Mouse (Mus musculus): ENCODE measurements around the gene Tcl1b3.
"Not testable (repeated sequence)": the region's sequence is repeated elsewhere in the genome, so short reads cannot be mapped to it uniquely, and the experiment has no call there.

Tcl1b3 gene

DNA sequence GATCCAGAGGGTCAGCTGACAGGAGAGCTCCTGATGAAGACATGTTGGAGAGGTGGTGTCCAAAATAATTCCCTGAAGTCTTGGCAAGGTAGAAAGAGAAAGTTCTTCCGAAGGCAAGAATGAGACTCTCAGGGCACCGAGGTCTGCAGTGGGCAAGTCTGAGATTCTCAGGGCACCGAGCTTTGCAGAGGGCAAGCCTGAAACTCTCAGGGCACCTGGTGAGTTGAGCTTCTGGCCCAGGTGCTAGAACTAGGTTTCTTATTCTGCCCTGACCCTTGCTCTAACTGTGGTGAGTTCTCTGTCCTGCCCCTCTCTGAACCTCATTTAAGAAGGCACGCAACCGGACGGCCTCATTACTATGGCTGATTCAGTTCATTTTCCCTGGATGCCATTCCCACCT is at the start of gene Tcl1b3:
Tcl1b3 (plus strand) TSS at position 301 of the 400 bp plus-strand sequence.
- DNase-seq (ENCODE audit: low spot score) = not testable (repeated sequence)

GRCm38 (mm10) chr12:105143096-105143495 is 47.7 kb upstream of the Tcl1b3 start:
- no peak for DNase-seq (ENCODE audit: low spot score)

DNA sequence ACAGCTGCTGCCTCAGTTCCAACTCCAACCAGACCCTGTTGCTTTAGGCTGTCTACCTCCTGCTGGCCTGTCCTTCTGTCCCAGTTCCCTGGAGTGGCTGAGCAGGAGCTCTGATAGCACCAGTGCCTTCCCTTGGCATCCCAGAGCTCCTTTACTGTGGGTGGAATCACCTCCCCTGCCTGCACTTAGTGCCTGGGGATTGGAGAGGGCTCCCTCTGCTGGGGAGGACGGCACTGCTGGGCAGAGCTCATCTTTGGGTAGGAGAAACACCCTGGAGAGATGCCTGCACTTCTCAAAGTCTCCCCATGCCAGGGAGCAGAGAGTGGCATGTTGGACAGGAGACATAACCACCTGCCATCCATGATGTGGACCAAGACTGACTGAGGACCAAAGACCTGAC is 45.9 kb upstream of the Tcl1b3 start:
- DNase-seq (ENCODE audit: low spot score) = not testable (repeated sequence)

DNA sequence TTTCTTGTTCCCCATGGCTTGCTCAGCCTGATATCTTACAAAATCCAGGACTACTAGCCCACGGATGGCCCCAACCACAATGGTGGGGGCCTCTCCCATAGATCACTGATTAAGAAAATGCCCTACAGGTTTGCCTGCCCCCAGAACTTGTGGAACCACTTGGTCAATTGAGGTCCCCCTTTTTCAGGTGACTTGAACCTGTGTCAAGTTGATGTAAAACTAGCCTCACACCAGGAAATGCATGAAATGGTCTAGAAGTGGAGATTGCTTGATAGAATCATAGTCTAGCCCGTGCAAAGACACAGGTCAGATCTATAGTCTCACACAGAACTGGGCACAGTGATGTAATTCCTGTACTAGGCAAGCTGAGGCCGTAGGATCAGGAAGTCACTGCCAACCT is 45.1 kb upstream of the Tcl1b3 start, which contains the start of gene Tcl1b2:
Tcl1b2 (plus strand) TSS at position 301 of the 400 bp plus-strand sequence.
- DNase-seq (ENCODE audit: low spot score) = no peak

DNA sequence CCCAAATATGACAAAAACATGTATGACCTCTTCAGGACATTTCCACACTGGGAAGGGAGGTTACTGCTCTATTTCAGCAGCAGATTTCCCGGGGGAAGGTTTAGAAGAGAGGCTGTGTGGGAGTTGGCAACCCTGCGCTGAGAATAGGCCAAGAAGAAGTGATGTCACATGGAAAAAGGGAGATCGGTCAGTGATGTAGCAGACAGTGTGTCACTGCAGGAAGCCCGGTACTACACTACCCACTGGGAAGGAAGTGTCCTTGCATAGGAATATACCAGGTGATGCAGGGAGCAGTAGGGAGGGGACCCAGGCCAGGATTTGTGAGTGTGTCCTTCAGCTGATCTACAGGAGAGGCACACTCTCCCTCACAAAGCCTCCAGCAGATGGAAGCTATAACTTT is 35.6 kb upstream of the Tcl1b3 start:
- not testable (repeated sequence) for DNase-seq (ENCODE audit: low spot score)

DNA sequence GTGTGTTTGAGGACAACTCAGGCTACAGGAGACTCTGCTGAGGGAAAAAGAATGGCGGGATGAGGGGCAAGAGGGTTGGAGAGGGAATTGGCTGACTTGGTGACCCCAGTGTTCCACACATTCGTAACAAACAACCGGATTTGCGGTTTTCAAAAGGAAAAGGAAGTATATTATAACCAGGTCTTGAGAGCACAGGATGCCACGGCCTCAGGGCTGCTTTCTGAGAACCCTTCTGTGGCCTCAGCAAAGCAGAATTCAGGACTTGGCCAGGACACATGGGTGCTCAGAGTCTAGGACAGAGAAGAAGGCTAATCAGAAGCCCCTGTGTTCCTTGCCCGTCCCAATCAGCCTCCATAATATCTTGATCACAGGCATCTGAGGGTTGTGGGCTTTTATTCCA is 32.0 kb upstream of the Tcl1b3 start:
- no peak for DNase-seq (ENCODE audit: low spot score)

DNA sequence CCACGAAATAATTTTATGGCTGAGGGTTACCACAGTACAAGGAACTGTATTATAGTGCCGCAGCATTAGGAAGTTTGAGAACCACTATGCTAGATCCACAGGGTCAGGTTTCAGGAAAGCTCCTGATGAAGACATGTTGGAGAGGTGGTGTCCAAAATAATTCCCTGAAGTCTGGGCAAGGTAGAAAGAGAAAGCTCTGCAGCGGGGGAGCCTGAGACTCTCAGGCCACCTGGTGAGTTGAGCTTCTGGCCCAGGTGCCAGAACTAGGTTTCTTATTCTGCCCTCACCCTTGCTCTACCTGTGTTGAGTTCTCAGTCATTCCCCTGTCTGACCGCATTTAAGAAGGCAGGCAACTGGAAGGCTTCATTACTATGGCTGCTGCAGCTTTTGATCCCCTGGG is 31.5 kb upstream of the Tcl1b3 start, which contains the start of gene Tcl1b1:
Tcl1b1 (plus strand) TSS at position 301 of the 400 bp plus-strand sequence.
- no peak for DNase-seq (ENCODE audit: low spot score)

DNA sequence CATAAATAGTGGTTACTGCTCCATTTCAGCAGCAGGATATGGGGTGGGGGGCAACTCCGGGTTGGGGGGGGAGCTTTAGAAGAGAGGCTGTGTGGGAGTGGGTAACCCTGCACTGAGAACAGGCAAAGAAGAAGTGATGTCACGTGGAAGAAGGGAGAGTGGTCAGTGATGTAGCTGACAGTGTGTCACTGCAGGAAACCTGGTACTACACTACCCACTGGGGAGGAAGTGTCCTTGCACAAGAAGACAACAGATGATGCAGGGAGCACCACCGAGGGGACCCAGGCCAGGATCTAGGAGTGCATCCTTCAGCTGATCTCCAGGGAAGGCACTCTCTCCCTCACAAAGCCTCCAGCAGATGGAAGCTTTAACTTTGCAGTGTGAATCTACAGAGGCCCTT is 24.1 kb upstream of the Tcl1b3 start:
- no peak for DNase-seq (ENCODE audit: low spot score)

DNA sequence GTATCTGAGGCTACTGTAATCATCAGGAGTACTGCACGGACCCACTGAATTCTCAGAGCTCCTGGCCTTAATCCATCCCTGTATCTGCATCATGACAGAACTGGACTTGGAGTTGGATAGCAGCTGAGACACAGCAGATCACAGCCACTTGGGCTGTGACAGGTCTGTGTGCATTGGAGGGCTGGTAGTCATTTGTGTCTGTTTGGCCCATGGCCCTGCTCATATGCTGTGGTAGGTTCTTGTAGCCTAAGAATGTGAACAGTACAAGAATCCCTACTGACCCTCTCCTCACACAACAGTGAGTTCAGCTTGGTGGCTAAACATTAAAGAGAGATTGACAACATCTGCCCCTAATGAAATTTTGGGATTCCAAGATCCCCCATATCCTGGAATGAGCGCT is 17.5 kb upstream of the Tcl1b3 start:
- DNase-seq (ENCODE audit: low spot score) = no peak

GRCm38 (mm10) chr12:105174318-105174717 is 16.5 kb upstream of the Tcl1b3 start:
- peak; percentile 56 for DNase-seq (ENCODE audit: low spot score)

GRCm38 (mm10) chr12:105176044-105176443 is 14.8 kb upstream of the Tcl1b3 start, which contains the start of gene Tcl1b5:
Gene Tcl1b5, plus strand, starts transcription at chr12:105176344.
- not testable (repeated sequence) for DNase-seq (ENCODE audit: low spot score)

DNA sequence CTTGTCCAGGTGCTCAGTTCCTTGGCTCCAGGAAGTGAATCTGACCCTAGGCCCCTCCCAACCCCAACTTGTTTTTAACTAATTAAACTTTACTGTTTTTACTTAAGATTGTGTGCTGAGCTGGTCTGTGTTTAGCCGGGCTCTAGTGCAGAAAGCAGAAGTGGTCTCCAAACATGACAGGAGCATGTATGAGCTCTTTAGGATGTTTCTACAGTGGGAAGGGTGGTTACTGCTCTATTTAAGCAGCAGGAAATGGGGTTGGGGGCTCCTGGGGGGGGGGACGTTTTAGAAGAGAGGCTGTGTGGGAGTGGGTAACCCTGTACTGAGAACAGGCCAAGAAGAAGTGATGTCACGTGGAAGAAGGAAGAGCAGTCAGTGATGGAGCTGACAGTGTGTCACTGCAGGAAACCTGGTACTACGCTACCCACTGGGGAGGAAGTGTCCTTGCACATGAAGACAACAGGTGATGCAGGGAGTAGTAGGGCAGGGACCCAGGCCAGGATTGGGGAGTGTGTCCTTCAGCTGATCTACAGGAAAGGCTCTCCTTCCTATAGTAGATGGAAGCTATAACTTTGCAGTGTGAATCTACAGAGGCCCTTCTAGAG is 9.7 kb upstream of the Tcl1b3 start:
- DNase-seq (ENCODE audit: low spot score) = not testable (repeated sequence)

DNA sequence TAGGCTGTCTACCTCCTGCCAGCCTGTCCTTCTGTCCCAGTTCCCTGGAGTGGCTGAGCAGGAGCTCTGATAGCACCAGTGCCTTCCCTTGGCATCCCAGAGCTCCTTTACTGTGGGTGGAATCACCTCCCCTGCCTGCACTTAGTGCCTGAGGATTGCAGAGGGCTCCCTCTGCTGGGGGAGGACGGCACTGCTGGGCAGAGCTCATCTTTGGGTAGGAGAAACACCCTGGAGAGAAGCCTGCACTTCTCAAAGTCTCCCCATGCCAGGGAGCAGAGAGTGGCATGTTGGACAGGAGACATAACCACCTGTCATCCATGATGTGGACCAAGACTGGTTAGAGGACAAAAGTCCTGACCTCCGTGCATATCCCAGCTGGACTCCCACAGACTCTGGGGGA is 1.9 kb upstream of the Tcl1b3 start:
- DNase-seq (ENCODE audit: low spot score) = not testable (repeated sequence)

GRCm38 (mm10) chr12:105199684-105200497 is 9.0 kb downstream of the Tcl1b3 start:
- DNase-seq (ENCODE audit: low spot score) = not testable (repeated sequence)

GRCm38 (mm10) chr12:105201657-105202056 is 10.8 kb downstream of the Tcl1b3 start, which contains the start of gene Tcl1b4:
Gene Tcl1b4, plus strand, starts transcription at chr12:105201957.
- not testable (repeated sequence) for DNase-seq (ENCODE audit: low spot score)

GRCm38 (mm10) chr12:105207071-105207470 is 16.2 kb downstream of the Tcl1b3 start:
- DNase-seq (ENCODE audit: low spot score) = no peak

DNA sequence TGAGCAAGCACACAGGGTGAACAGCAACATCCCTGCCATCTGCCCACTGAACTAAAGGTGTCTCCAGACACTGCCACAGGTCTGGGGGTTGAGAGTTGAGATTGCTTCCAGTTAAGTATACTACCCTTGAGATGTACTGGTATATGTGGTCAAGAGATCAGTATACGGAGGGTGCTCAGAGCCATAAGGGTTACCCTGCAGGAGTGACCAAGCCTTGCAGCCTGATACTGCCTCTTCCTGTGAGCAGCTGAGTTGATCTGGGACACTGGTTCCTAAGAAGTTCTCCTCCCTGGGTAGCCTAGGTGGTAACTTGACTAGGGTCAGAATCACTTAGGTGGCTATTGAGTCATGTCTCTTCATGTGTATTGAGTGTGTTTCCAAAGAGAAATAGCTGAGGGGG is 17.6 kb downstream of the Tcl1b3 start:
- no peak for DNase-seq (ENCODE audit: low spot score)

GRCm38 (mm10) chr12:105209231-105209630 is 18.4 kb downstream of the Tcl1b3 start:
- DNase-seq (ENCODE audit: low spot score) = no peak

DNA sequence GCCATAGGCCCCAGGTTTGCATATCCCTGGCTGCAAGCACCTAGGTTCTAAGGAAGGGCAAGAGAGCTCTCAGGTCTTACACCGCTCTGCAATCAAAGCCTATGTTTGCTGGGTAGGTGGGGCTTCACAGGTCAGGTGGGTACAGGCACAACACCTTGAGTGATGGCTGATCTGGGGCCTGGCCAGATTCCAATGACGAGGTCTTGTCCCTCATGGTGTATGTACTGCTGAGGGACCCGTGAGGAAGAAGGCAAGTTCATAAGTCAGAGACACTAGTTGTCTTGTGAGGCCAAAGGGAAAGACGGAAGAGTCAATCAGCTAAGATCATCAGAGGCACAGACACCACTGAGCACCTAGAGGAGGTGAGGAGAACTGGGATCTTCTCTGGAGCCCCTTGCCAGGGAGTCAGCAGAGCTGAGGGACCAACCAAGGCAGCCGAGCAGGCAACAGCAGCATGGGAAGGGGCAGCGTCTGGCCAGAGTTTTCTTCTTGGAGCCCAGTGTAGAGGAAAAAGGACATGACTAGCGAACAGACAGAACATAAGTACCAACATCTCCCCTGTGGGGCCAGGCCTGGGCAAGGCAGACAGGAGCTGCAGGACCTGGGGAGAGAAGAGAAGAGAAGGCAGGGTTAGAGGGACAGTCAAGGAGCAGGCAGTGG is 26.4 kb downstream of the Tcl1b3 start:
- no peak for DNase-seq (ENCODE audit: low spot score)

DNA sequence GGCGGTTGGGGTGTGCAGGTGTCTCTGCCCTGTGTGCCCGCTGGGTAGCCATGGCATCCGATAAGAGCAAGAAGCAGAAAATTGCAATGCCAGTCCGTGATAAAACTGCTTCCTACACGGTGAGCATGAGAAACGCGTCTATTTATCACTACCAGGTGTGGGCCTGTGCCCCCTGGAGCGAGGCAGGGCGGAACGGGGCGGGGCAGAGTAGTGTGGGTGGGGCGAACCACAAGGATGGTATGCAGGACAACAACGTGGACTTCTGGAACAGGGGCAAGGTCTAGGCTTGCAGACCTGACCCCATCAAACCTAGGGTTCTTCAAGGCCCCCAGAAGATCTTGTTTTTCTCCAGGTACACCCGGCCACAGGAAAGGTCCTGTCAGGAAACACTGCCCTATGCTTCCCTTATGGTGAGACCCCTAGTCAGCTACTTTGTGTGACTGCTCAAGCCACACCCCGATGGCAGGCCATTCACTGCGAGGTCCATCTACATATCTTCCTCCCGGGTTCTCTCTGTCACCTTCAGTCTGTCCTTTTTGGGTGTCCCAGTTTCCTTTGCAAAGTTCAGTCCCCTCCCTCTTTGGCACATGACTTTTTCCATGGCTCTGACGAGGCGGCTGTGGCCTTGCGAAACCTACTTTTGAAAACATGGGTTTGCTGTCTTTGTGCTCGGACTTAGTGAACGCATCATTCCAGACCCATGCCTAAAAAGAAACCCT is 31.9 kb downstream of the Tcl1b3 start, which contains the start of gene Tcl1:
Tcl1 (minus strand) TSS at position 193 of the 719 bp plus-strand sequence.
- DNase-seq (ENCODE audit: low spot score) = no peak

GRCm38 (mm10) chr12:105224621-105225320 is 33.9 kb downstream of the Tcl1b3 start:
- no peak for DNase-seq (ENCODE audit: low spot score)
